Mouse (Mus musculus) frontal cortex, postnatal 36 days (tissue): Measurements from ENCODE around the gene Olfr1499.
A peak's percentile ranks its signal among the peaks of the same experiment; 100 is the strongest.
"Not testable (repeated sequence)": the region's sequence is repeated elsewhere in the genome, so short reads cannot be mapped to it uniquely, and the experiment has no call there.

ENCODE experiments used
- DNase-seq, 2 experiments: peaks; one replicate each; pipeline ENCODE4 v3.0.0; 2022; ENCODE audit warnings: low spot score in 2 of 2

Gene Olfr1499

GRCm38 (mm10) chr19:13819347-13819746 lies at the start of gene Olfr1499:
Gene Olfr1499, minus strand, starts transcription at chr19:13819447.
- DNase-seq: no peak

- no peak for DNase-seq
Observed at GRCm38 (mm10) chr19:13861495-13861894, 42.2 kb upstream of the Olfr1499 start, which contains the start of gene Olfr1502. Gene Olfr1502, plus strand, starts transcription at chr19:13861795.

DNA sequence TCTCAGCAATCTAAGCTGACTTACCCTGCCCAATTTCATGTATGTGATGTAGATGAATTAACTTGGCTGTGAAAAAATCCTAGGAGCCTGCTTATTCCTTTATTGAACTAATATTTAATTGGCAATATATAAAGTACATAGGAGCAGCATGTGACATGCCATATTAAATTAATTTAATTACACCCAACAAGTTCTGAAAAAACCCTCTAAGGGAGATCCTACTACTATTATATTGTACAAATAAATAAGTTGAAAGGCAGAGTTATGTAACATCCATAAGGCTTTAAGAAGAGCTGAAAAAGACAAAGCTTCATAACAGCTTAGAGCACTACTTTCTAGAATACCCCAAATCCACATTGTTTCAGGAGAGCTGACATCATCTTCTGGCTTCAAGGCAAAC lies 31.3 kb upstream of the Olfr1499 start, which contains the start of gene Olfr1501:
Gene Olfr1501 (minus strand): TSS at position 101 of the 400 bp plus-strand sequence.
- not testable (repeated sequence) for DNase-seq

- DNase-seq: no peak
Observed at GRCm38 (mm10) chr19:13830388-13830787, 11.1 kb upstream of the Olfr1499 start, which contains the start of gene Olfr1500. Gene Olfr1500, minus strand, starts transcription at chr19:13830488.

DNA sequence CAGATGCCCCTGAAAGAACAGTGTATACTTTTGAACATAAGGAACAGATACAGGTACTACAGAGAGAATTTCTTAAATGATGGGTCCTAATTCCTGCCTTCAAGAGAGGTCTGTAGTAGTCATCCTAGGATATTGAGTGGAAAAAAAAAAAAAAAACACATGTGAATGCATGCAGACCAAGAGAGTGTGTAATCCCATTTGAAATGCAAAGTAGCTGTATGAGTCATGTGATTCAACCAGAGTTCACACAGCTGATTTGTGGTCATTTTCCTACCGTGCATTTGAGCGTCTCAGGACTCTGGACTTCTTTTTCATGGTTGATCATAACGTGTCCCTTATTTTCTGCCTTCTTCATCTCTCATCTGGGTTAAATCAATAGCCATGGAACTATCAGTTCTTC lies 9.2 kb upstream of the Olfr1499 start:
- no peak for DNase-seq

DNA sequence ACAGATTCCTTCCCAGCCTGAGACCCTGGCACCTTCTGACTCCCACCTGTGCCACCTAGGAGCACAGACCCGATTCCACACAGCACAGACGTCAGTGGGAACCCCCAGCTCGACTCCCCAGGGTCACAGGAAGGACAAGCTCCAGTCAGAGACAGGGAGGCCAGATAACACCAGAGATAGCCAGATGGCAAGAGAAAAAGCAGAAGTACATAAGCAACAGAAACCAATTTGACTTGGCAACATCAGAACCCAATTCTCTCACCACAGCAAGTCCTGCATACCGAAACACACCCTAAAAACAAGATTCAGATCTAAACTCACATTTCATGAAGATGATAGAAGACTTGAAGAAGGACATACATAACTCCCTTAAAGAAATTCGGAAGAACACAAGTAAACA lies 1.6 kb upstream of the Olfr1499 start:
- DNase-seq: no peak

- DNase-seq: peak in 1 of 2 experiments; percentile 28
Observed at GRCm38 (mm10) chr19:13818827-13819226, 420 bp downstream of the Olfr1499 start.

GRCm38 (mm10) chr19:13812823-13813222 lies 6.4 kb downstream of the Olfr1499 start:
- no peak for DNase-seq

DNA sequence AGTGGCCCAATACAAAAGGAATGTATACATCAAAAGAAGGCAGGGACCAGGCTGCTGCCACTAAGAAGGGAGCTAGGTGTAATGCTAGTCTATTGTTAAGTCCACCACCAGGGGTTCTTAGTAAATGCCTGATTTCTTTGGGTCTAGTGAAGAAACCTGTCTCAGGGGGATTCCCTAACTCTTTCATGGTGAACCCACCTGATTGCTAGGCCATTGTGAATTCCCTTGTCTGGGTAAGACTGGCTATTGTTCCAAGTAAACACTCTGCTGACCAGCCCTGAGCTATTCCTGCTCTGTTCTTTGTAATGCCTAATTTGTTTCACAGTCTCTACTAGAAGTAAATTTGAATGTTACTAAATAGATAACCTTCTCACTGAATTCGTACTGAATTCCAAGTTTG lies 13.8 kb downstream of the Olfr1499 start:
- not testable (repeated sequence) for DNase-seq

DNA sequence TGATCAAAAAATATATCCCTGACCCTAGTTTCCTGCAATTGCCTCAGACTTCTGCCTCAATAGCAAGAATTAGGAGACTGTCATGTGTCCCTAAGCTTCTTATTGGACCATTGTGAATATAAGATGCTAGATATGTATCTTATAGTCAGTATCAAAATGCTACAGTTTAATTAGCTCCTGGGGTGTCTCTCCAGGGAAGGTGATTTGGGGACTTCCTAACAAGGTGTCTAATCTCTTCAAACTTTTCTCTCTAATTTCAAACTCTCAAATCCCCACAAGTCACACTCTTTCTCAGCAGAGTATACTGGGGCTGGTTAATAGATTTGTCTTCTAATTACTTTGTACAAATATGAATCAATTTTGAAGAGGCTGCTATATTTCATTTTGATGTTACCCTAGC lies 21.1 kb downstream of the Olfr1499 start, which contains the start of gene Olfr1497:
Gene Olfr1497 (minus strand): TSS at position 101 of the 400 bp plus-strand sequence.
- DNase-seq: no peak

DNA sequence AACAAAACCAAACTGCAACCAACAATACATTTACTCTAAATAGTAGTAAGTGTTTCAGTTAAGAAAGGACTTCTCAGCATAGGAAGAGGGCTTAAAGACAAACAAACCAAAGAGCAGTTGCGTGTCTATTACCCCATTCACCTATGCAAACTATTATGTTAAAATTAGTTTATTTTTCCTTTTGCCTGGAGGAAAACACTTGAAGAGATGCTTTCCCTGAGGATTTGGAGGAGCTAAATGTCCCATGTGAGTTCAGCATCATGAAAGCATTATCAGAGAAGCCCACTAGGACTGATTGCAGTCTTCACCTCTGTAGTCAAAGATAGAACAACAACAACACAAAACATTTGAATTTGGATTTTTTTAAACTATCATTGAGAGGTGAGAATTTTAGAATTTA lies 41.7 kb downstream of the Olfr1499 start, which contains the start of gene Olfr1496:
Gene Olfr1496 (plus strand): TSS at position 301 of the 400 bp plus-strand sequence.
- no peak for DNase-seq

DNA sequence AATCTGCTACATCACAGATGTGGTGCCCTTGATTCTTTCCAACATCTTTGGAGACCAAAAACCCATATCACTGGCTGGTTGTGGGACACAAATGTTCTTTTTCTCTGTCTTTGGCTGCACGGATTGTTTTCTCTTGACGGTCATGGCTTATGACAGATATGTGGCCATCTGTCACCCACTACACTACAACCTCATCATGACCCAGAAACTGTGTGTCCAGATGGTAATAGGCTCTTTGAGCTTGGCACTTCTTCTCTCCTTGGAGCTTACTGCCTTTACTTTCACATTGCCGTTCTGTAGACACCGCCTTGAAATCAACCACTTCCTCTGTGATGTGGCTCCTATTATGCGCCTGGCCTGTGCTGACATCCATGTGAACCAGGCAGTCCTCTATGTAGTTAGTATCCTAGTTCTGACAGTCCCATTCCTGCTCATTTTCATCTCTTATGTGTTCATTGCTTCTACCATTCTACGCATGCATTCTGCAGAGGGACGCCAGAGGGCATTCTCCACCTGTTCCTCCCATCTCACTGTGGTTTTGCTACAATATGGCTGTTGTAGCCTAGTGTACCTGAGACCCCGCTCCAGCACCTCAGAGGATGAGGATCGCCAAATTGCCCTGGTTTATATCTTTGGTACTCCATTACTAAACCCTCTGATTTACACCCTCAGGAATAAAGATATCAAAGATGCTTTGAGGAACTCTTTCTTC lies 50.5 kb downstream of the Olfr1499 start:
- DNase-seq: no peak

- DNase-seq: no peak
Observed at GRCm38 (mm10) chr19:13764306-13764705, 54.9 kb downstream of the Olfr1499 start, which contains the start of gene Olfr1495. Gene Olfr1495, plus strand, starts transcription at chr19:13764606.
